Mouse (Mus musculus) lung, postnatal 0 days (tissue): Measurements from ENCODE around the gene Hoxd12.

Experiments used
- CTCF ChIP-seq: IDR thresholded peaks from 2 replicates; pipeline ENCODE4 v1.5.1; 2016; ENCODE audit warnings: antibody characterized with exemption, mild to moderate bottlenecking
- EP300 ChIP-seq: IDR thresholded peaks from 2 replicates; pipeline ENCODE4 v1.6.1; 2016; ENCODE audit warnings: antibody characterized with exemption, mild to moderate bottlenecking, control low read depth

GRCm38 (mm10) chr2:74699664-74700545 is 25.1 kb downstream of the Hoxd12 start:
- TF ChIP-seq CTCF (no peak), EP300 (no peak)
